Mouse (Mus musculus) B cell, adult 62 days (primary cell): ENCODE data around the gene Eprs. TPM values are rescaled to one million over a fixed set of nuclear protein-coding genes. Genes with fewer than 3 reads are reported as not detected.

Experiments used
- total RNA-seq: library from RNA; stranded (reverse); gene quantifications from 4 replicates; pipeline ENCODE4 v1.2.4, GENCODE M21; 2023

Gene Eprs
- 100 to 116 TPM (median 107 TPM) in 4 replicates for total RNA-seq

DNA sequence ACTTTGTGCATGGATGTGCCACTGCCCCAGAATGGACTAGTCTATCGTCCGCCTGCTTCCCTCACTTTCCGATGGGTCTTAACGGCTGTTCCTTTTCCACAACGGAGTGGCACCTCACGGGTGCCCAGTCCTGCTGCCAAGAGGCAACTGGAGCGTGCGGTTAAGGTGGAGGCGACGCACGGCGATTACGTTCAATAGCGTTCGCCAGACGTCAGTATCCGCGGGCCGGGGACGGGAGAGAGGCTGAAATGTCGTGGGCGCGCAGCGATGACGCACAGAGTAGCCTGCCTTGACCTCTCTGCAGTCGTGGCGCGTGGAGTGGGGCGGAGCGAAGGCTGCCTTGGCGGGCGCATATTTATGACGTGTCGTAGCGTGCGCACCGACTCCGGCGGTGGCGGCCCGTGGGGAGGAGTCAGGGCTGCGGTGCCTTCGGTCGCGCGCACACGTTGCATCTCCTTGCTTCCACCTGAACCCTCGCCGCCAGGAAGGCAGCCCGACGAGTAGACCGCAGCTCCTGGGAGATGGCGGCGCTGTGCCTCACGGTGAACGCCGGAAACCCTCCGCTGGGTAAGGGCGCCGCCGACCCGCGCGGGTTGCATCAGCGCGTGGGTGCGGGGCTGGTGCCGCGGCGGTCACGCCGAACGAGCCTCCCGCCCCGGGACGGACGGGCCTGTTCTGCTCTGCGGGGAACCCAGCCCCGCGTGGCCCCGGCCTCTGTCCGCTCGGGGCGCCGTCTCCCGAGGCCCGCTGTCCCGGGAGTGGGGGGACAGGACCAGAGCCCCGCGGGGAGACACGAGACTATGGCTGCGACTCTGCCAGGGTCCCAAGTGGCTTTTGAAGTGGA is at the start of gene Eprs:
Gene Eprs, plus strand, starts transcription at position 368 of the 844 bp plus-strand sequence.

DNA sequence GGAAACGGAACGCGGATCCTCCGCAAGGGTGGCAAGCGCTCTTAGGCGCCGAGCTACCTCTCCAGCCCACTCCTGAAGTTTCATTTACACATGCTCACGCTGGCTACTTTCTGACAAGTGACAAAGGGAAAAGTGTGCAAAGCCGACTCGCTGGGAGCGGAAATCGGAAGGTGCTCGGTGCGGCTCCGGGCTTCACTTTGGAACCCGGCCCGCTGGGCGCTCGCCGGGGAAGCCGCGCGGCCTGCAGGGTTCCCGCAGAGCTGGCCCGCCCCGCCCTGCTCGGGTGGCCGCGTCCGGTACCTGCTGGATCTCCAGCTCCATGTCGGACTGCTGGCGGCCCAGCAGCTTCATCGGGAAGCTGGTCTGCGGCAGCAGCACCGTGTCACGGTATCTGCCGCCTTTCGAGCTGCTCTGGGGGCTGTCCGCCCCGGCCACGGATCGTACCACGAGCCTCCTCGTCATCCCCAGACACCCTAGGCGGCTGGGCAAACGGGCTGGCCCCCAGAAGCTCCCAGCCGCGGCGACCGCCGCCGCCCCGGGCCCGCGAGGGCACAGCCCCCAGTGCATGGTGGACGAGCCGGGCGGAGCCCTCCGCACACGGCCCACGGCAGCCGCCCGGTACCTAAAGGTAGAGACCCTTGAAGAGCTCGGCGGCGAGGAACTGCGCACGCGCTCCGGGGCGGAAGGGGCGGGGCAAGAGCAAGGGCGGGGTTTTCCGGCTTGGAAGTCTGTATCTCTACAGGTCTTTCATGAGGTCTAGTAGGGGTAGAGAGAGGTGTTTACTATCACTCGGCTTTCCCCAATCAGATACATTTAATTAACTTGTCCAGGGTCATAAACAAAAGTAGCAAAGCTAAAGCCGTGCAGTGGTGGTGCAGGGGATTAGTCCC is 33.9 kb upstream of the Eprs start, which contains the start of gene Iars2:
Gene Iars2, minus strand, starts transcription at position 676 of the 890 bp plus-strand sequence.

DNA sequence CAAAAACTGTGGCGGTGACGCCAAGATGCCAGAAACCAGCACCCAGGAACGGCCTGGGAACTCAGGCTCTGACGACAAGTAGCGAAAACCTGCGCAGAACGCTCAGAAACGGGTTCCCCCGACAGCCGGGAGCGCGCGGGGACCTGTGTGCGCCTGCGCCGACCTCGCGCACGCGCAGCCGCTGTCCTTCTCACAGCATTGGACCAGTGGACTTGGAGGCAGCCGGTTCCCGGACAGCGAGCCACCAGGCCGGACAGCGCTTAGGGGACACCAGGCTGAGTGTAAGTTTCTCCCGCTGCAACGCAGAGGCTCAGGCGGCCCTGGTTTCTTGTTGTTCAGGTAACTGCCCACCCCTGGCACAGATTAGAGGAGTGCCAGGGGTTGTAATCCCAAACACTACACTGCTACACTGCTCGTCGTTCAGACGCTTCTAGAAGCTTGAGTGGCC is 30.8 kb upstream of the Eprs start, which contains the start of gene Bpnt1:
Gene Bpnt1, plus strand, starts transcription at position 167 of the 448 bp plus-strand sequence.

DNA sequence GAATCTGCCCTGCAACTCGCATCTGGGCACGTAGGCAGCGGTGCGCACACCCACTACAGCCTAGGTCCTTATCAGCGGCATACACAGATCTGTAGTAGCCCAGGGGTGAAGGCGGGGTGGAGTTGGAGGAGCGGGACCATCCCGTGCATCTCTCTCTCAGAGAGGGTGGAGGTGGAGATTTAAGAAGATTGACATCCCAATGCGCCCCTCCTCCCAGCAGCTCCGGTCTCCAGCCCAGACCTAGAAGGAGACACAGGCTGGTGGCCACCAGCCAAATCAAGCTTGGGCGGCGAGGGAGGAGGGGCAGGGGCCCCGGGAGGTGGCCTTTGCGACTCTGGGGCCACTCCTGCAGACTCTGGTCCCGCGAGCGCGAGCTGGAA is 91.7 kb downstream of the Eprs start, which contains the start of gene Slc30a10:
Gene Slc30a10, plus strand, starts transcription at position 274 of the 380 bp plus-strand sequence.

Other genes starting within 250 kb of the Eprs start
- 72.5 to 74.9 TPM (median 73.3 TPM) in 4 replicates for gene Rab3gap2, start 158.9 kb upstream of the Eprs start, total RNA-seq
- gene Iars2, start 33.6 kb upstream of the Eprs start, total RNA-seq: 27.7 to 33.0 TPM (median 30.9 TPM) in 4 replicates
- gene Bpnt1, start 30.9 kb upstream of the Eprs start, total RNA-seq: 17.4 to 28.0 TPM (median 19.9 TPM) in 4 replicates
- not detected in 4 replicates for gene Slc30a10, start 91.8 kb downstream of the Eprs start, total RNA-seq